Mouse (Mus musculus): ENCODE measurements at regions not wholly inside any gene's neighbourhood (a gene's known extent, or its start where the extent isn't known, plus 50 kb on each side); places are given as distances from the start of the nearest gene placed in this dataset.

DNA sequence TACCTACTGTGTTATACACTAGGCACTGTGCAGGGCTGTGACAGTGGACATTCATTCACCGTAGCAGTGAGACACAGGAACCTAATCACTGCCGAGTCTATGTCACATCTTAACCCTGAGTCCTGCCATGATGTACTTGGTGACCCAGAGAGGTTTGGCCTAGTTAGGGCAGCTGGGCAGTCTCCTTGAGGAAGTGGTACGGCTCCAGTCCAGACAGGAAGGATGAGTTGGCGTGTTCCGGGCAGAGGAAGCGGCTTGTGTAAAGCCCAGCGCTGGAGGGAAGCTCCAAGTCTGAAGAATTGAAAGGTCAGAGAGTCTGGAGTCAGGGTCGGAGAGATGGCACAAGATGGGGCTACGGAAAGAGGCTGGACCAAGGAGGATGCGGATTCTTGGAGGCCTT is 99.4 kb upstream of the Smim15 start:
- peak; percentile 94 for ATAC-seq (ENCODE audit: poor library complexity, severe bottlenecking)

DNA sequence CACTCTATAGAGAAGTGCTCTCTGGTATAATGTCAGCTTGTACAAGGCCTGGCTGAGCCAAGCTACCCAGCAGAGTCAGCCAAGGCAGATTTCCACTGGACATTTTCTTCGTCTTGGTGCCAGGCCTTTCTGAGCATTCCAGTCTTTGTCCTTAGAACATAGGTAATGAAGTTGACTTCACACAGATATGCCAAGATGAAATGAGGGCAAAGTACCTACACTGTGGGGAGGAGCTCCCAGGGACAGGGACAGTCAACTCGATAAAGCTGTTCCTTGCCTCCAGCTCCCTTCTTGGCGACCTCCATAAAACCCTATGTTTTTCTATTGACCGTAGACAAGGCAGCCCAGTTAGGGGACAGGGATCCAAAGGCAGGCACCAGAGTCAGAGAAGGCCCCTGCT is 101.3 kb upstream of the Smim15 start:
- ATAC-seq (ENCODE audit: poor library complexity, severe bottlenecking): no peak

DNA sequence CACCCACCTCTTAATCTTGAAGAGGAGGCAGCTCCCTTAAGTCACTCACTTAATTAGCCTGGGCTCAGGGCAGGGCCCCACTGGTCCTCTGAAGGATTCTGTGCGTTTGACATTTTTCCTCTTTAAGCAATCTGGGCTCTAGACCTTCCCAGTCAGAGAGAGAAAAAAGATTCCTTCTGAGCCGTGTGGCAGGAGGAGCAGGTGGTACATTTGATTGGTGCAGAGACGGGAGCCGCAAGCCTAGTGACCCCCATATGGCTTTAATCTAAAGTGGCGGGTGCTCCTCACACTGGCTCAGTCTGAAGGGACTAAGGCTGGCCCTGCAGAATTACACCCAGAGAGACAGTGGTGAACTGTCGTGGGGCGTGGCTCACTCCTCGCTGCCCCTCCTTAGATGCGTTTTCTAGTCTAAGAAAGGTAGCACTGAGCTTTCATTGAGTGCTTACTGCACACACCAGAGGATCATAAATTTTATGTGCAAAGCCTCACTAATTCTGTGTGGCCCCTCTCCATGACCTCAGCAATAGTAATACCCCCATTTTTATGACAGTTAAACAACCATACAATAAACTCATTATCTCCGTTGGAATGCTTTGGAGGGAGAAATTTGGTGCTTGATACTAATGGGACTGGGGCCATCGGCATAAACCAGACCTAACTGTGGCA is 101.8 kb upstream of the Smim15 start:
- ATAC-seq (ENCODE audit: poor library complexity, severe bottlenecking): no peak

DNA sequence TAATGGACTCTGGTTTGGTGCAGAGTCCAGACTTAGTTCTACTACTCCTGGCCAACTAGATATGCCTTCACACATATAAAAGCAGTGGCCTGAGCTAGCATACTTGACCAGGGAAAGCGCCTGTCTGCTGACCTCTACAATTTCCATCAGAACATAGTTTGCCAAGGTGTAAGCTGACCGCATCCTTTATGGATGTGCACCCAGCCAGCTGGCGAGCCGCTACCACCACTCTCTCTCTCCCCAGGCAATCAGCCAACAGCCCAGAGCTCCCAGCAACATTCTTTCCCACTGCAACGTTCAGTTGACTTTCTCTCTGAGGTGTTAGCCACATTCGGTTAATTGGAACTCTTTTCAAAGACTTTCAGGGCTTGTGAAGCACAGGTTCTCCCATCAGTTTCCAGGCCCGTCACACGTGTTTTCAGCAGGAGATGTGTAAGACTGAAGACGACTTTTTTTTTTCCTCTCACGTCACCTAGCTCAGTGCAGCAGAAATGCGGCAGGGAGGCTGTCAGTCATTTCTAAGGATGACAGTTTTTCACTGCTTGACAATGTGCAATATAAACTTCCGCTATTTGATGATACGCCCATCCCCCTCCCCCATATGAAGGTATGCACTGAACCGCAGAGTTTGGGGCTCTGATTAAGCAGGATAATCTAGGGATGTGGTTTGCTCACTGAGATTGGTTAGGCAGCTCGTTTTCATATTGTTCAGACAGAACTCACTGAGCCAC is 104.2 kb upstream of the Smim15 start:
- no peak for ATAC-seq (ENCODE audit: poor library complexity, severe bottlenecking)

DNA sequence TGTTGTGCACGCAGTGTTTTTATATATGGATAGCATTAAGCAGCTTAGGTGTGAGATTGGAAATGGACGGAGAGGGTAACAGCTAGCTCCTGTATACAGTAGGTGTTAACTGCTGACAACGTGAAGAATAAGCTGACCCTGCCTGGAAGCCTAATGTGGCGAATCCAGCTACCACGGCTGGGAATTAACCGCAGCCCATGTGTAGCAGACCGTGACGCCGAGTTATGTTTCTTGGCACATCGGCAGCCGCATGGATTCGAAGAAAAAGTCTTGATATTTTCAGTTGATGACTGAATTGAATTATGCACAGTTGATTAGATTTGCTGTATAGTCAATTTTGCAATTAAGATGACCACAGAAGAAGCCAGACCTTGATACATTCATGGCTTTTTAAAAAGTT is 108.6 kb upstream of the Smim15 start:
- ATAC-seq (ENCODE audit: poor library complexity, severe bottlenecking): no peak

DNA sequence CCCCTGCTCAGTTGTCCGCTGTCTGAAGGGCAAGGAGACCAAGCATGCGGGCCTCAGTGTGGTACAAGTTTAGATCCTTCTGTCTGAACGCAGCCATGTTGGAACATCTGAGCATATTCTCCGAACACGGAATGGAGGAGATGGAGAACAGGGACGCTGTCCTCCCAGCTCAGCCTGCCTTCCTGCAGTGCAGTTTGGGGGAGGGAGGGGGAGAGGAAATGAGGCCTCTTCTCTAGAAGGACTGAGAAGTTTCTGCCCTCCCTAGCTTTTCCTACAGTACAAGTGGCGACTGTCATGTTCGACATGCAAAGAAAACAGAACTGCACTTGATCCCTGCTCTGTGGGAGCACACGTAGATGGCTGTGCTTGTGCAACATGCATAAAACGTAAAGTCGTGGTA is 109.6 kb upstream of the Smim15 start:
- ATAC-seq (ENCODE audit: poor library complexity, severe bottlenecking): peak; percentile 27; the same call in 1 of the 2 replicates

DNA sequence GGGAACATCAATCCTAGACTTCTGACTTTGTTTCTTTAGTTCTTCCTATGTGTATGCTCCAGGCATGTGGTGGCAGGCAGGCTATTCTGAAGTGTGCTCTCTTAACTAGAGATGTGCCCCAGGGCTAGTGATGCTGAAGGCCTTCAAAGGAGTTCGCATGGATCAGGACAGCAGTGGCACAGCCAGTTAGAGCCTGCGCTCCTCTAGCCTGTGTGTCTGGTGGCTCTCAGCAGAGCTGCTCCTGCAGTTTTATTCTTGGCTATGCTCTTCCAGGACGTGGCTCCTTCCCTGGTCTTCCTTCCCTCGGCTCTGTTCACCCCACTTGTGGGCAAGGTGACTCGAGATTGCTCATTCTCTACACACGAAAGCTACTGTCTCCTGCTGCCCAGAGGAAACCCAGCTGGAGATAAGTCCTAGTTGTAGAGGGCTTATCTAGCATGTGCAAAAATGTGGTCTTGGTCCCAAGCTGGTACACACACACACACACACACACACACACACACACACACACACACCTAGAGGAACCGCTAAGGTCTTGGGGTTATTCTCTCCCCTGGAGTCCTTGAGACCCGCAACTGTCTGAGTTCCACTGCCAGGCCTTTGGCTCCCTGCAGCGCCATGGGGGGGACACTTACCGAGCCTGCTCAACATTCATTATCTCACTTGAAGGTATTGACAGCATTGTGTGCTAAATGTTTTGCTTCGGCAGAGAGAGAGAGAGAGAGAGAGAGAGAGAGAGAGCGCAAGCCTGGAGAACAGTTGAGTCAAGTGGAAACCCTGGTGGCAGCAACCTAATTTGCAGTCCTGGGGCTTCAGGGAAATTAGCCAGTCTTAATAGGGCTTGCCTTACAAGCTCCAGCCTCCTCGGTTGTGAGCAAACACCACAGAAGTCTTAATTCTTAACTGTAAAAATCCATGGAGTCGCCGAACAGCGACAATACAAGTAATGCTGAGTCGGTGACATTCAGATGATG is 110.4 kb upstream of the Smim15 start:
- no peak for ATAC-seq (ENCODE audit: poor library complexity, severe bottlenecking)

DNA sequence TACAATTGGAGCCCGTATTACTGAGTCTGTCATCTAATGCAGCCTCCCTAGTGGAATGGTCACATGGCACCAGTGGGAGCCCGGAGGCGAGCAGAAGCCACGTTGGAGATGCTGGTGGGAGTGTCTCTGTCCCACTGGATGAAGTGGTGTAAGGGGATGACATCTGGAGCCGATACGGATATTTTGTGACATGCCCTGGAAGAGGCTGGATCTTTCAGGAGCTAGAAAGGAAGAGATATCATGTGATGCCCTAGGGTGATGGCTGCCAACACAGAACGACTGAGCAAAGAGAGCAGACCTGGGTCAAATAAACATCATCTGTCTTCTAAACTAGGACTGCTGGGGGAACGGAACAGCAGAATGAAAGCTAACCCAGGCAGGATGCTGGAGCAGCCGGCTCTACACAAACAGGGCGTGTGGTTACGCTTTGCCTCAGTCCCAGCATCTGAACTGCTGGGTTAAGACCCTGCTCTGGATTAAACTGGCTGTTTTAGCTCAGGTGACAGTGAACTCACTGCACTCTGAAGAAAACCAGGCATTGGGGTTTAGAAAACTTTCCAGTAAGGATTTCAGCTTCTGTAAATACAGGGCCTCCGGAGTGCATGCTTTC is 111.7 kb upstream of the Smim15 start:
- no peak for ATAC-seq (ENCODE audit: poor library complexity, severe bottlenecking)

DNA sequence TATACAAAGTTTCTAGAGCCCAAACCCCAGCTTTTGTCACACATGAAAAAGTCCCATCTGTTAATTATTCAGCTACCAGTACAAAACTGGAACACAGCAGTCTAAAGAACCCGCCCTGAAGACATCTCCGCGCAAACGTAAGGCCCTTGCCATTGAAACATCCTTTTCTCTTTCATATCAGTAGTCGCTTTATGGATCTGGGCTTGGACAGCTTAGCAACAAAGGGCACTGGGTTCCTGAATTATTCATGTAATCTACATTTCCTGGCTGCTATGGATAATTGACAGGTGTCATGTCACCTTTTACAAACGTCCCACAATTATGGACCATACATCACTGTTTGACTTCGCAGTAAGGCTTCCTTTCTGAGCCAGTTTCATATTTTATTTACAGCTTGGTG is 113.0 kb upstream of the Smim15 start:
- ATAC-seq (ENCODE audit: poor library complexity, severe bottlenecking): no peak

DNA sequence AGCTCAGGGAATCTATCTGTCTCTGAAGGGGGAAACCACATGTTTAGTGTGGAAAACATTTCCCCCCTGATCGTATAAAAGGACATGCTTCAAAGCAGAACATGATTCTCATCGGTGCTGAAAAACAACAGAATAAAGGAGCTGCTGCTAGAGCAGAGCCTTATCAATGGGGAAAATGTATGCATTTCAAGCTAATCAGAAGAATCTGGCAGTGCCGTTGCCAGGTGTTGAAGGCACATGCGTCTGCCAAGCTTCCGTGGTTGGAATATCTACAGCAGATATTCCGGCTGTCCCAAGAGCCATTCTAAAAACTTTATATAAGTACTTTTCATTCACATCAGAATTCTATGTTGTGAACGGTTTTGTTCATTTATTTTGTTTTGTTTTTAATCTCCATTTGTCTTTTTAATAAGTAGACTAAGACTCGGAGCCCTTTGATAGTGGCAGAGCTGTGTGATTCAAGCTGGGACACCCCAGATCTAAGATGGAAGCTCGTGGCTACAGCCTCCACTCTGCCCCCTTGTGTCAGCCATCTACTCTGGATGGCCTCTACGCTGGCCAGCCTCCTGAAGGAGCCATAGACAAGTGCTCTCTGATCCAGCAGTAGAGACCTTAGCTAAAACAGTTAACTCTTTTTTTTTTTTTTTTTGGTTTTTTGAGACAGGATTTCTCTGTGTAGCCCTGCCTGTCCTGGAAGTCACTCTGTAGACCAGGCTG is 116.6 kb upstream of the Smim15 start:
- ATAC-seq (ENCODE audit: poor library complexity, severe bottlenecking): peak; percentile 87

DNA sequence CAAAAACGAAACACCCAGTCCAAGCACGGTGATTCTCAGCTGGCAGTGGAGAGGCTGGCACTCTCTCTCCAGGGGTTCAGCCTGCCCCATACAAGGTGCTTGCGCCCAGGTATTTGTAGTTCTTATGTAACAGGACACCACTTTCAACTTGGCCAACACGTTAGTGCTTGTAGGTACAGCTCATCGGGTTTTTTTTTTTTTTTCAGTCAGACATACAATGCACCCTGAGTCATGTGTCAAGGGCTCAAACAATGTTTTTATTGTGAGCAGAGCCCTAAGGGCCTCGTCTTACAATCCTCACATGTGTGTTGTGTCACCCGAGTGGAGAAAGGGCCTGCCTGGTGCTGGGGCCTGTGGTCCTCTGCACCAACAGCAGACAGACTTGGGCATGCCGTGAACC is 118.8 kb upstream of the Smim15 start:
- ATAC-seq (ENCODE audit: poor library complexity, severe bottlenecking): no peak

DNA sequence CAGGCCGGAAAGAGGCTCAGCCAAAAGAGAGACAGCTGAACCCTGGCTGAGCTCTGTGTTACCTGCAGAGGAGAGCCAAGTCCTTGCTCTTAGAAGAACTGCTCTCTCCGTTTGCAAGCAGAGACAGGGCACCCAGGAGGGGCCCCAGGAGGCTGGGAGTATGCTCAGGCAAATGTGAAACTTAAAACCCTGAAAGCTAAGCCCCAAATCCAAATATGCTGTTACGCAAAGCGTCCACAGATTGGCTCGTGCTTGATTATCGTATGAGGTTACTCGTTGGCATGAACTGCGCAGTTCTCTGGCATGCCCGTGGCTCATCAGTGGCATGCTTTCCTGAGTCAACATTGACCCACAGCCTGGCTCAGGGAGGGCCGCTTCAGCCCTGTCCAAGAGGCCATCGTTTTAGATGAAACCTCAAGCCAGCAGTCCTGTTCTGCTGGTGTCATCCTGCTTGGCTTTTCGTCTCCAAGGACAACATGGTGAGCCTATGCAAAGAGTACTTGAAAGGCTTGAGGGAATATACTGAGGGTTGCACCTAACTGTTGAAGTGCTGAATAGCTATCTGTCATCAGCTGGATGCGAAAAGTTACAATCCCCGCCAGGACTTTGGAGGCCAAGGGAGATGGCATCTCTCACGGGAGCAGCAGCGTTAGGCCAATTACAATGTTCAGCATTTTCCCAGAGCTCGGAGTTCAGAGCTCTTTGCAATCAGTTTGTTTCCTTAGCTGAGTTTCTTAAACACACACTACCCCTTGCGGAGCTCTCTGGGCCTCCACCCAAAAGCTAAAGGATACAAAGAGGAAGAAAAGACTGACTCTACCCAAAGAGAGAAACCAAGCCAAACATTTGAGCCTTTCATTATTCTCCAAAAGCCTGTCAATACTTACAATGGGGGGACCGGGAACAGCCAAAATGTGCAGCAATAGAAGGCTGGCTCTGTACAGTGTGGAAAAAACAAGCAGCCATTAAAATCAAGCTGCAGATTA is 120.8 kb upstream of the Smim15 start:
- ATAC-seq (ENCODE audit: poor library complexity, severe bottlenecking): peak; percentile 45; the same call in 1 of the 2 replicates

DNA sequence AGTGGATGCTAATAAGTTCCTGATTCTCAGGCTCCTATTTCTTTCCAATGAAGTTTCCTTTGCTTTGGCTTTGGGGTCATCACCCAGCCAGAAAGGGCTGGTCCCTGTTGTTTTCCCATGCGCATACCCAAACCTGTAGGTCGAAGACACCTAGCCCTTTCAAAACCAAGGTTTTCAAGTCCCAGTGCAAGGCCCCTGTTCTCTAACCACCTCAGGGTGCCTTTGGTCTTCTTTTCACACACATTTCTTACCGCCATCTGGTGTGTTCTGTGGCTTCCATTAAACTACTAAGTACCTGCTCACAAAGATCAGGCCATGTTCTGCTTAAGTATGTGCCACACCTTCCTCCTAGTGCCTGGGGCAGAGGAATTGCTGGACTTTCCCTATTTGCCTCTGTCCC is 124.8 kb upstream of the Smim15 start:
- ATAC-seq (ENCODE audit: poor library complexity, severe bottlenecking): no peak

DNA sequence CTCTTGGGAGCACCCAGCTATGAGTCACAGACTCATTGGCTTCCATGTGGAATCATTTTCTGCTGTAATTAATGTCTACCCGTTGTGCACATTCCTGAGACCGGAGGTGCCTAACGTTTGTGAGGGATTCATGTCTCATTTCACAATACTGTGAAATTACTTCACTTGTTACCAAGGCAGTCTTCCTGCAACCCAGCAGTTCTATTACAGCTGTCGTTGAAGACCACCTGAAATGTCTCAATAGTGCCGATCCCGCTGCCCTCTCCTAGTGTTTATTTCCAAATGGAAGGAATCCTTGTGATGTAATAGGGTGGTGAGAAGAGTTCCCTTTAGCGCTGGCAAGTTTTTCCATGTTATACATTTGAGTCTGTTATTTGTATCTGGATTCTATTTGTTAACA is 125.8 kb upstream of the Smim15 start:
- ATAC-seq (ENCODE audit: poor library complexity, severe bottlenecking): no peak

DNA sequence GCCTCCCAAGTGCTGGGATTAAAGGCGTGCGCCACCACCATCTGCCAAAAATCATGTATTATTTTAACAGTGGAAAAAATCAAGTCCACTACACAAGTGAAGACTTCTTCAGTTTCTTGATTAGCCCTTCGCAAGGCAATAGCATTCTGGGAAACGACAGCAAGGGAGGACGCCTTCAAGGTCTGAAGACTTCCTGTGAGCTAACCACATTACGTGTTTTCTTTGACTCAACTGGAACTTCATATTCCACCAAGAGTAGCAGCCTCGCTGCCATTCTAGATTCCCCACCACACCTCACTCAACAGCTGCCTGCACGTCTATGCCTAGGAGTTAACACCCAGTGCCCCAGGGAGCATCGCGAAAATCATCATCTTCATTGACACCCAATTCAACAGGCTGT is 126.2 kb upstream of the Smim15 start:
- peak; percentile 29; the same call in 1 of the 2 replicates for ATAC-seq (ENCODE audit: poor library complexity, severe bottlenecking)

DNA sequence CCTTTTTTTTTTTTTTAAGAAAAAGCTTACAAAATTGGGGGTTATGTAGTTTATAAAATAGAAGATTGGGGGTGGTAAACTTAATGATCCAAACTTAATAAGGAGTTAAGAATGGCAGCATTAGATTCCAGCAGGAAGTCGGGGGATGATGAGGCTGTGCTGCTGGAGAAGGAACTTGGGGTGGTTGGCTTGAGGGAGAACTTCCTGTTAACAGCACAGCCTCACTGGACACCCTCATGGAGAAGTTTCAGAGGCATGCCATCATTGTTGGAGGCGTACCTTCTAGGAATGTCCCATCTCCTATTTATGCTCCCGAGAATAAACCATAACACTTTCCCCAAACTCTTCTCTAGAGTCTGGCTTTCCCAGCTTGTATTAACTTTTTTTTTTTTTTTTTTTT is 126.7 kb upstream of the Smim15 start:
- peak; percentile 58 for ATAC-seq (ENCODE audit: poor library complexity, severe bottlenecking)

DNA sequence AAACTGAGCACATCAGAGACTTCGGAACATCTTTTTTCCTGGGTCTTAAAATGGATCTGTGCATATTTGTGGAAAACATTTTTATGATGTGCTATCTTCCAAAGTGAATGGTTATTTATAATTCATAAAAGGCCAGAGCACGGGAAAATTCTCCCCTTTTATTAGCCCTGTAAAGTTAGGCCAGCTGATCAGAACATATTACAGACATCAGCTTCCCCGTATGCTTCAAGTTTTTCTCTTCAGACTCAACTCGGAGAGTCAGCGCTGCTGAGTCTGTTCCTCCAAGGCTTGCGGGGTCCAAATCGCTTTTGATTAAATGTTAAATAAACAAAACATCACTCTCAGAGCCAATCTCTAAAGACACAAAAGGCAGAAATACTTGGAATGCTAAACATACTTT is 134.1 kb upstream of the Smim15 start:
- no peak for ATAC-seq (ENCODE audit: poor library complexity, severe bottlenecking)

DNA sequence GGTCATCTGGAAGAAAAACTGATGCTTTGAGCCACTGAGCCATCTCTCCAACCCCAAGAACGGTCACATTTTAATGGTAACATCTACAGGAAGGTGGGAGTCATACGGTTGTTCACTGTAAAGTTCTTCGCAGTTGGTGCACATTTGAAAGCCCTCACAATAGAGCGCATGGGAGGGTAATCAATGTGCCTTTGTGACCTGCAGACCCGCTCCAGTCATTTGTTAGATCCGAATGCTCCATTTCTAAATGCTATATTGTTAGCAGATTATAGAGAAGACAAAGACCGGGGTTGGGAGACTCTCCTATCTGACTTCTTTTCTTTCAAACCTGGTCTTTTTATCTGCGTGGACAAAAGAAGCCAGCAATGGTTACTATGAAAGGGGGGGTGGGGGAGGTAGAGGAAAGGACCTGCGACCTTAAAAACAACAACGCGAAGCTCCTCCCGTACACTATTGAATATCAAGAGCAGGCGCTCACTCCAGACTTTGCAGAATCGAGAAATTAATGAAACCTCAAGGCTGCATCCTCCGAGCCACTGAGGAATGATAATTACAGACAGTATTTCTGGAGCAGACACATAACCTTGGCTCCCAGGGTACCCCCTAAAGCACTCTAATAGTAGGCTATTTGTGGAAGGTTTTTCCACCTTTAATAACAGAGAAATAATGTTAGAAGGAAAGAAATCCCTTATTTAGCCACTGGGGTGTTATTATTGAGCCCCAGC is 134.7 kb upstream of the Smim15 start:
- no peak for ATAC-seq (ENCODE audit: poor library complexity, severe bottlenecking)

DNA sequence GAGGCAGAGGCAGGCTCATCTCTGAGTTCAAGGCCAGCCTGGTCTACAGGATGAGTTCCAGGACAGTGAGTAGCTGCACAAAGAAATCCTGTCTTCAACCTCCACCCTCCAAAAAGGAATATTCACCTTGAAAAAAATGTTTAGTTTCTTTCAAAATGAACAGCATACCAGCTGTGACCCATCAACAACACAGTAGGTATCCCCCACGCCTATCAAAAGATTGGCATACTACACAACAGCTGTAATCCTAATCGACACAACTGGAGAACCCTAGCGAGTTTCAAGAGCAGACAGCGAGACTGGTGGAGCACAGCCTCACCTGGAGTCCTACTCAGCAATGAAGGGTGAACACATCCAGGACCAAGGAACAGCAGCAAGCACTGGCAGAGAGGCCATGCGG is 136.3 kb upstream of the Smim15 start:
- ATAC-seq (ENCODE audit: poor library complexity, severe bottlenecking): no peak

Data from megakaryocyte, adult 5-6 weeks (primary cell).